Mouse (Mus musculus): ENCODE data around the gene Ctbp2.

The Ctbp2 gene

GRCm38 (mm10) chr7:133089621-133090260 lies 34.4 kb downstream of the Ctbp2 start:
- no peak for DNase-seq (ENCODE audit: extremely low read depth, low read depth, low spot score)

GRCm38 (mm10) chr7:133088830-133089261 lies 35.3 kb downstream of the Ctbp2 start:
- no peak for DNase-seq (ENCODE audit: extremely low read depth, low read depth, low spot score)

- no peak for DNase-seq (ENCODE audit: extremely low read depth, low read depth, low spot score)
Observed at GRCm38 (mm10) chr7:133088411-133088810, 35.7 kb downstream of the Ctbp2 start.

- no peak for DNase-seq (ENCODE audit: extremely low read depth, low read depth, low spot score)
Observed at GRCm38 (mm10) chr7:133085408-133085807, 38.7 kb downstream of the Ctbp2 start.

- peak; percentile 52 for DNase-seq (ENCODE audit: extremely low read depth, low read depth, low spot score)
Observed at GRCm38 (mm10) chr7:133083936-133084614, 40.1 kb downstream of the Ctbp2 start.

GRCm38 (mm10) chr7:133078929-133079328 lies 45.2 kb downstream of the Ctbp2 start:
- DNase-seq (ENCODE audit: extremely low read depth, low read depth, low spot score) = no peak

GRCm38 (mm10) chr7:133074462-133075133 lies 49.6 kb downstream of the Ctbp2 start:
- no peak for DNase-seq (ENCODE audit: extremely low read depth, low read depth, low spot score)

- no peak for DNase-seq (ENCODE audit: extremely low read depth, low read depth, low spot score)
Observed at GRCm38 (mm10) chr7:133073147-133073651, 51.0 kb downstream of the Ctbp2 start.

- DNase-seq (ENCODE audit: extremely low read depth, low read depth, low spot score) = no peak
Observed at GRCm38 (mm10) chr7:133072535-133072934, 51.6 kb downstream of the Ctbp2 start.

- DNase-seq (ENCODE audit: extremely low read depth, low read depth, low spot score) = no peak
Observed at GRCm38 (mm10) chr7:133067321-133067841, 56.8 kb downstream of the Ctbp2 start.

GRCm38 (mm10) chr7:133066776-133067175 lies 57.4 kb downstream of the Ctbp2 start:
- DNase-seq (ENCODE audit: extremely low read depth, low read depth, low spot score) = no peak

GRCm38 (mm10) chr7:133062055-133062454 lies 62.1 kb downstream of the Ctbp2 start:
- DNase-seq (ENCODE audit: extremely low read depth, low read depth, low spot score) = no peak

- no peak for DNase-seq (ENCODE audit: extremely low read depth, low read depth, low spot score)
Observed at GRCm38 (mm10) chr7:133060170-133060569, 64.0 kb downstream of the Ctbp2 start.

- DNase-seq (ENCODE audit: extremely low read depth, low read depth, low spot score) = no peak
Observed at GRCm38 (mm10) chr7:133059517-133060104, 64.5 kb downstream of the Ctbp2 start.

- no peak for DNase-seq (ENCODE audit: extremely low read depth, low read depth, low spot score)
Observed at GRCm38 (mm10) chr7:133059150-133059509, 65.0 kb downstream of the Ctbp2 start.

- DNase-seq (ENCODE audit: extremely low read depth, low read depth, low spot score) = no peak
Observed at GRCm38 (mm10) chr7:133058496-133059149, 65.5 kb downstream of the Ctbp2 start.

GRCm38 (mm10) chr7:133056924-133057323 lies 67.2 kb downstream of the Ctbp2 start:
- no peak for DNase-seq (ENCODE audit: extremely low read depth, low read depth, low spot score)

- no peak for DNase-seq (ENCODE audit: extremely low read depth, low read depth, low spot score)
Observed at GRCm38 (mm10) chr7:133054486-133054885, 69.7 kb downstream of the Ctbp2 start.

GRCm38 (mm10) chr7:133053757-133054156 lies 70.4 kb downstream of the Ctbp2 start:
- DNase-seq (ENCODE audit: extremely low read depth, low read depth, low spot score) = no peak

GRCm38 (mm10) chr7:133052819-133053218 lies 71.3 kb downstream of the Ctbp2 start:
- DNase-seq (ENCODE audit: extremely low read depth, low read depth, low spot score) = peak; percentile 80

GRCm38 (mm10) chr7:133050681-133051080 lies 73.5 kb downstream of the Ctbp2 start:
- DNase-seq (ENCODE audit: extremely low read depth, low read depth, low spot score) = peak; percentile 100
